Mouse (Mus musculus): ENCODE data around the gene Haghl.

The Haghl gene

GRCm38 (mm10) chr17:25785281-25785745 lies at the start of gene Haghl:
Haghl (minus strand) TSS chr17:25785673.
- DNase-seq = peak; percentile 96

GRCm38 (mm10) chr17:25834595-25835222 lies 49.2 kb upstream of the Haghl start:
- no peak for DNase-seq

DNA sequence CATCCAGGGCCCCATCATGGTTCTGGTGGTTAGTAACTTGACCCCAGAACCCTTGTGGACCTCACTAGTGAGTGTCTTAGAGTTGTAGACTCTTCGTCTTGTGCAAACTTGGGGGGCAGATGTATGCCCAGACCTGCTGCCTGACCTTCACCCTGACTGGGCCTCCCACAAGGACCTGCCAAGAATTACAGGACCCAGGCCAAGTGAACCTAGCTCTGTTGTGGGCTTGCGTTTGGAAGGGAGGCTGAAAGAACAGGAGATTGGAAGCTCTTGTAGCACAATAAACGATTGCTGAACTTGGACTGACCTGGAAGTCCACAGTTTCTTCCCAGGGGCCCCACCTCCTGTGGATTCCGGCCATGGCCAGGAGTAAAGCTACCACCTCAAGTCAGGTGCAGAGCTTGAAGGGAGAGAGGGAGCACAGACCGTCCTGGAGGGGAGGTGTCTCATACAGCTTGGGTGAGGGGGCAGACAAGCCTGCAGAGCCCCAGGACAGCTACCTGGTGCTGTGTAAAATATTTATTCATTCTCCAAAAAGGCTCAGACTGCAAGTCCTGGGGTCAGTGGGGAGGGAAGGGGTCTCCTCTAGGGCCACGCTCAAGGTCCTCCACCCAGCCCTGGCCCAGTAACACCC lies 48.6 kb upstream of the Haghl start:
- DNase-seq = no peak

- peak; percentile 85 for DNase-seq
These were observed 47.8 kb upstream of the Haghl start, which contains the start of gene Stub1 for GRCm38 (mm10) chr17:25833291-25833663. Stub1 (minus strand) TSS chr17:25833404.

GRCm38 (mm10) chr17:25832436-25833290 lies 47.2 kb upstream of the Haghl start:
- DNase-seq = peak; percentile 99

DNA sequence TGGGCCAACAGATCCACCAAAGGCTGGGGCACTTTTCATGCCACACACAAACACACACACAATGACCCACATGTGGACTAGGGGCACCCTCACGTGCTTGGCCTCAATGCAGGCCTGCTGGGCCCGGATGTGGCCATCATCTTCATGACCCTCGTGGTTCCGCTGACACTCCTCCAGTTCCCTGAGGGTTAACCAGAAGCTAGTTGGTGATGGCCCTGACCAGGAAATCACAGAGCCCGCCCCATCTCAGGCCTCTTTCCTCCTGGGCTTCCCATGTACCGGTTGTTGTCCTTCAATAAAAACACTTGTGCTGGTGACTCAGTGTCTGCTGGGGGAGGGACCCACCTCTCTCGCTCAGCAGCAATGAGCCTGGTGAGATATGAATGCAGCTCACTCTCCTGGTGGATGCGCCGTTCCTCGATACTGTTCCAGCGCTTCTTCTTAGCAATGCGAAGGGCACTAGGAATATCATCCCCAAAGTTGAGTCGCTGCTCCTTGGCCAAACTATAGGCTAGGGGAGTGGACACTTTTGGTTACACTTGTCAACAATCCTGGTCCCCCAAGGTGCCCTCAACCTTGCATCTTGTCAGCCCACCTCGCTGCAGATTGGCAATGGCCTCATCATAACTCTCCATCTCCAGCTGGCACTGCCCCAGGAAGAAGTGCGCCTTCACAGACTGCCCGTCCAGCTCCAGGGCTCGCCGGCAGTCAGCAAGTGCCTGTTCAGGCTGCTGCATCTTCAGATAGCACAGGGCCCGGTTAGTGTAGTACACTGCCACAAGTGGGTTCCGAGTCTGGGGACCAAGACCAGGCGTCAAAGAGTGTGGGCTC lies 46.2 kb upstream of the Haghl start:
- no peak for DNase-seq

- no peak for DNase-seq
These were observed 45.4 kb upstream of the Haghl start for GRCm38 (mm10) chr17:25830806-25831431.

DNA sequence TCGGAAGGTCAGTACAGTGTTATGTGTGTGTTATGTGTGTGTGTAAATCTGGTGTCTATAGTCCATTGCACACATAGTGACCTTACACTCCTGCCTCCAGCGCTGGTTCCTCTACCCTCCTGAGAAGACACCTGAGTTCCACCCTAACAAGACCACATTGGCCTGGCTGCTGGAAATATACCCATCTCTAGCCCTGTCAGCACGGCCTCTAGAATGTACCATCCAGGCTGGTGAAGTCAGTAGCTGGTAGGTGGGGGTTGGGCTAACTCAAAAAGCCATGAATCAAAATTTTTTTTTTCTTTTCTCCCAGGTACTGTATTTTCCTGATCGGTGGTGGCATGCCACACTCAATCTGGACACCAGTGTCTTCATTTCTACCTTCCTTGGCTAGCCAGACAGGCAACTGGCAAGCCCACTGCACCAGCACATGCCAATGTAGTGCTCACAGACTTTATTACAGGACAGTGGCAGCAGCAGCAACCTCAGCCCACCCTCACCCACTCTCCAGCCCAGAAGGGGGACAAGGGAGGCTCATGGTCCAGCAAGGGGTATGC lies 44.8 kb upstream of the Haghl start:
- no peak for DNase-seq

GRCm38 (mm10) chr17:25829558-25830017 lies 44.1 kb upstream of the Haghl start:
- no peak for DNase-seq

DNA sequence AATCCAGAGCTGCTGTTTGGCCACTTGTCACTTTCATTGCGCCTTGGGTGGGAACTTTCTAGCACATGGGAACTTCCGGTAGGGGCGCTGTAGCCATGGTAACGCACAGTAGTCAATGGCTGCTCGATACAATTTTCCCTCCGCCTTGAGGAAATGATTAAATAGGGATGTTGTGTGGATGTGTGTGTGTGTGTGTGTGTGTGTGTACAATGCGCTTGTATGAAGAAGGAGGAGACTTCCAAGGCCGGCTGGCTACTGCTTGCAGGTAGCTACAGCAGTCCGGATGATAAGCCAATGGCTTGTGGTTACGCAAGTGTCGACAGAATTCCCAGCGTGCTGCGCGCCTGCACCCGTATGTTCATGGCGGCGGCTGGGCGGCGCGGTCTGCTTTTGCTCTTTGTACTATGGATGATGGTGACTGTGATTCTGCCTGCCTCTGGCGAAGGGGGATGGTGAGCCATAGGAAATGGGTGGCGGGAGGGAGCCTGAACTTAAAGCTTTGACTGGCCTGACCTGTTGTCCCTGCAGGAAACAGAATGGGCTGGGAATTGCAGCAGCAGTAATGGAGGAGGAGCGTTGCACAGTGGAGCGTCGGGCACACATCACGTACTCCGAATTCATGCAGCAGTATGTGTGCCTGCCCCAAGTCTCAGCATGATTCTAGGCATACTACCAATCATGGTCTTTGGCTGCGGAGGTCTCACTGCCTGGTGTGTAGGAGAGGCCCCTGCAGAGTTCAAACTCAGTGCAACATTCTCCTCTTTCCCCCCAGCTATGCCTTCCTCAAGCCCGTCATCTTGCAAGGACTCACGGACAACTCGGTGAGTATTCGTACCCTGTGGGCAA lies 43.5 kb upstream of the Haghl start, which contains the start of gene Jmjd8:
Jmjd8 (plus strand) TSS at position 156 of the 846 bp plus-strand sequence.
- DNase-seq = peak; percentile 87

DNA sequence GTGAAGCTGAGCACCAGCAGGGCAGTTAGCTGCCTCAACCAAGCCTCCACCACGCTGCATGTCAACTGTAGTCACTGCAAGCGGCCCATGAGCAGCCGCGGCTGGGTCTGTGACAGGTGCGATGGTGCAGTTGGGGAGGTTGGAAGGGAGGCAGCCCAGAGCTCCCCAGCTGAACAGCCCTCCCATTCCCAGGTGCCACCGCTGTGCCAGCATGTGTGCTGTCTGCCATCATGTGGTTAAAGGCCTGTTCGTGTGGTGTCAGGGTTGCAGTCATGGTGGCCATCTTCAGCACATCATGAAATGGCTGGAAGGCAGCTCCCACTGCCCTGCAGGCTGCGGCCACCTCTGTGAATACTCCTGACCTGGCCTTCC lies 42.7 kb upstream of the Haghl start:
- no peak for DNase-seq

DNA sequence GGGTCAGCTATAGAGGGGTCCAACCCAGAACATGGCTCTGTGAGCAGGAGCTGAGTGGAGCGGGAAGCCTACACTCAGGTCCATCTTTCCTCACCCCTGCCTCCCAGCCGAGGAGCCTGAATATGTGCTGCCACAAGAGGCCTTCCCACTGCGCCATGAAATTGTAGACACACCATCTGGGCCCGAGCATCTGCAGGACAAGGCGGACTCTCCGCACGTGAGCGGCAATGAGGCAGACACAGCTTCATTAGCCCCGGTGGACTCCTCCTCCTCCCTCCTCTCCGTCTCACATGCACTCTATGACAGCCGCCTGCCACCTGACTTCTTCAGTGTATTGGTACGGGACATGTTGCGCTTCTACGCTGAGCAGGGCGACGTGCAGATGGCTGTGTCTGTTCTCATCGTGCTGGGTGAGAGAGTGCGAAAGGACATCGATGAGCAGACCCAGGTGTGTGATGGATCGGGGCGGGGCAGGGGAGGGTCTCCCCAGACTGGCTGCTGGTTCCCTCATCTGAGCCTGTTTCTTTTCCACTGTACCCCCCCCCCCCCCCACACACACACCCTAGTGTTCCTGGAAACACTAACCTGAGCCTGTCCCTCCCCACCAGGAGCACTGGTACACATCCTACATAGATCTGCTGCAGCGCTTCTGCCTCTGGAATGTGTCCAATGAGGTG lies 42.2 kb upstream of the Haghl start:
- DNase-seq = no peak

GRCm38 (mm10) chr17:25827011-25827410 lies 41.5 kb upstream of the Haghl start:
- no peak for DNase-seq

DNA sequence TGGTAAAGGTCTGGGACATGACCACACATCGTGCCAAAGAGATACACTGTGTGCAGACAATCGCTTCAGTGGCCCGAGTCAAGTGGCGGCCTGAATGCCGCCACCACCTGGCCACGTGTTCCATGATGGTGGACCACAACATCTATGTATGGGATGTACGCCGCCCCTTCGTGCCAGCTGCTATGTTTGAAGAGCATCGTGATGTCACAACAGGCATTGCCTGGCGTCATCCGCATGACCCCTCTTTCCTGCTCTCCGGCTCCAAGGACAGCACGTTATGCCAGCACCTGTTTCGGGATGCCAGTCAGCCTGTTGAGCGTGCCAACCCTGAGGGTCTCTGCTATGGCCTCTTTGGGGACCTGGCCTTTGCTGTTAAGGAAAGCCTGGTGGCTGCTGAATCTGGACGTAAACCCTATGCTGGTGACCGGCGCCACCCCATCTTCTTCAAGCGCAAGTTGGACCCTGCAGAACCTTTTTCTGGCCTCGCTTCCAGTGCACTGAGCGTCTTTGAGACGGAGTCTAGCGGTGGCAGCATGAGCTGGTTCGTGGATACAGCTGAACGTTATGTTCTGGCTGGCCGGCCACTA lies 40.6 kb upstream of the Haghl start:
- no peak for DNase-seq

DNA sequence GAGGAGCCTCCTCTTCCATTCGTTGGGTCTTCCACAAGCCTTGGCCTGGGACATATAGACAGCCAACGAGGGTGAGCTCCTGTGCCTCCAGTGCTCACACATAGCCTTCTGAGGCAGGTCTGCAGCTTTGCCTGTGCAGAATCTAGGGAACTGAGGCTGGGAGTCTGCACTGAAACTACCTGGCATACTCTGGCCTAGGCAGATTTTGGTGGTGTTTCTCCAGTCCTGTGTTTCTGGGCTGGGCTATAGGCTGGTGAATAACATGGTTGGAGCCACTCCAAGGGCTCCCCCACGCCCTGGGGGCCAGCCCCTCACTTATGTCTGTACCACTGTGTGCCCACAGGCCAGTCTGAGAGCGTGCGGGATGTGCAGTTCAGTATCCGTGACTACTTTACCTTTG lies 39.8 kb upstream of the Haghl start:
- no peak for DNase-seq

- no peak for DNase-seq
These were observed 39.1 kb upstream of the Haghl start for GRCm38 (mm10) chr17:25824362-25825142.

- DNase-seq = peak; percentile 85
These were observed 38.0 kb upstream of the Haghl start, which contains the start of gene Wdr24 for GRCm38 (mm10) chr17:25823452-25823851. Wdr24 (plus strand) TSS chr17:25823627.

- no peak for DNase-seq
These were observed 33.6 kb upstream of the Haghl start for GRCm38 (mm10) chr17:25818851-25819780.
